Mouse (Mus musculus) cerebellum, adult 11-12 months (tissue): ENCODE data around the gene Gm5485.

ENCODE experiments used
- DNase-seq: peaks from one replicate; pipeline ENCODE4 v3.0.0; 2022

Gene Gm5485

GRCm38 (mm10) chr16:48368096-48368495, 44.1 kb downstream of the Gm5485 start:
- peak; percentile 75 for DNase-seq

GRCm38 (mm10) chr16:48366801-48367200, 45.4 kb downstream of the Gm5485 start:
- DNase-seq = no peak

- DNase-seq = peak; percentile 82
These were observed 51.3 kb downstream of the Gm5485 start for GRCm38 (mm10) chr16:48360887-48361286.

- DNase-seq = no peak
These were observed 55.8 kb downstream of the Gm5485 start for GRCm38 (mm10) chr16:48356417-48356816.

GRCm38 (mm10) chr16:48355716-48356115, 56.5 kb downstream of the Gm5485 start:
- DNase-seq = no peak
